In genomic region chr10:81379183-81379553, GRCm38 (mm10) we compare ENCODE assay signal across 1 mouse cellular context.
TF ChIP-seq lines count a peak whose summit lies in the region.

No protein-coding gene starts in this region.

TF ChIP-seq in MEL, 35 proteins besides CTCF, POLR2A, EP300 and RAD21 (continued from another document):
- no peak for TF ChIP-seq MXI1 (IDR thresholded peaks at IDR 0.05; ENCODE audit: low read depth, low read length)
- no peak for TF ChIP-seq NRF1 (IDR thresholded peaks at IDR 0.05; ENCODE audit: insufficient read depth, low read depth, low read length, poor library complexity, severe bottlenecking)
- no peak for TF ChIP-seq ZNF384 (IDR thresholded peaks at IDR 0.05; ENCODE audit: low read depth, low read length)
